Mouse (Mus musculus) stomach, postnatal 0 days (tissue): Measurements from ENCODE around the gene Zfp456.
"Not testable (repeated sequence)": the region's sequence is repeated elsewhere in the genome, so short reads cannot be mapped to it uniquely, and the experiment has no call there.

Source experiments
- CTCF ChIP-seq: IDR thresholded peaks from 2 replicates; pipeline ENCODE4 v1.5.1; 2016; ENCODE audit warnings: antibody characterized with exemption, low read depth, mild to moderate bottlenecking, moderate library complexity
- EP300 ChIP-seq: optimal IDR thresholded peaks from 2 replicates; pipeline ENCODE3; 2016; ENCODE audit warnings: antibody characterized with exemption

DNA sequence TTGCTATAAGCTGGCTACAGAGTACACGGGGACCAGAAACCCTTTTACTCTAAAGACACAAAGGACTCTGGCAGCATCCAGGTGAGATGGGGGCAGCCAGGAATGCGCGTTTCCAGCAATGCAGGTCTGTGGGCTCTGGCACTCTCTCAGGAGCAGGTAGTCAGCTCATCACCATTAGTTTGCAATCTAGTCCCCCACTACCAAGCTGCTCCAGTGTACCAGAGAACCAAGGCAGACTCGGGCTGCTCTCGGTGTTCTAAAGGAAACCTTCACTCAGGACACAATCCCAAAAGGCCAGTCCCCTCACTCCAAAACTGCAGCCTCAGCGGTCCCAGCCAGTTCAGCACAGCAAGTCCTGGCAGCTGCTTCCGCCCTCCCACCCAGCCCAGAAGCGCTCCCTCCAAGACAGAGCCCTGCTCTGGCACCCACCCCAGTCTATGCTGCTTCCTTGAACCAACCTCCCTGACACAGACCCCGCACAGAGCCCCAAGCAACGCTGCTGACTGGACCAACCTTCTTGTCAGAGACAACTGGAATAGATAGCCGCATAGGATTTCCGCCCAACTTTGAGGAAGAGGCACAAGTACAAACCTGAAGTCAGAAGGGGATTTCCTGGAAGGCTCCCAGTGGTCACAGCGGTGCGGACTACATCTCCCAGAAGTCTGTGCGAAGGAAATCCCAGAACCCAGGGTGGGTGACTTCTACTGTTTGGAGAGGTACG is 23.7 kb upstream of the Zfp456 start, which contains the start of gene Zfp429:
- not testable (repeated sequence) for TF ChIP-seq CTCF, EP300
